Mouse (Mus musculus): ENCODE measurements around the gene Cant1. TPM values are rescaled to one million over a fixed set of nuclear protein-coding genes. Genes with fewer than 3 reads are reported as not detected.

Cant1 gene
- 10 to 100 TPM; 23.9 to 71.4 TPM for polyA plus RNA-seq (2012; fragmentation: generic; extraction: Trizol)

GRCm38 (mm10) chr11:118418834-118419504, at the start of gene Cant1:
Gene Cant1 (minus strand): TSS chr11:118419086.

GRCm38 (mm10) chr11:118427986-118428385, 9.1 kb upstream of the Cant1 start, which contains the start of gene C1qtnf1:
Gene C1qtnf1 (plus strand): TSS chr11:118428203.

DNA sequence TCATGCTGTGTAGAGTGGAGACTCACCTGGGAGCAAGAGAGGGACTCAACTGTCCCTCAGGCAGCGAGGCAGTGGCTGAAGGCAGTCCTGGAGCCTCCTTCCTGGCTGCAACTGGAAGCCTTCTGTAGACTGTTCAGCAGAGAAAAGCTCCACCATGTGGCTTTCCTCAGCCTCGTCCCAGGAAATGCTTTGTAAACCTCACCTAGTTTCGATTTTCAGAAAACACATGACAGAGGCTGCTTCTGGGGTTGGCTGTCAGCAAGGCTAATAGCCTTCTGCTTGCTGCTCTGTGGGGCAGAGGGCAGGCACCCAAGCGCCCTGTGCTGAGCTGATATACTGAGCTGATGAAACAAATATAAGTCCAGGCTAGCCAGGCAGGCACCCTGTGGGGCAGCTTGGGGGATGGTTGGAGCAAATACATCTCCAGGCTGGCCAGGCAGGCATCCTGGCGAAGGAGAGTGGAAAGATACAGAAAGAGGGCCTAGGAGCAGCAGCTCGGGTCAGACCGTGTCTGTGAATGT, 17.1 kb downstream of the Cant1 start, which contains the start of gene Lgals3bp:
TSS of gene Lgals3bp (minus strand) at position 333 of the 521 bp plus-strand sequence.

Other genes starting within 250 kb of the Cant1 start
- gene Cyth1, start 170.5 kb downstream of the Cant1 start, polyA plus RNA-seq (2012; fragmentation: generic; extraction: Trizol): 10 to 100 TPM in 1 of 2 experiments, 1 to 10 TPM in 1; 2.2 to 15.9 TPM
- 10 to 100 TPM; 13.4 to 14.4 TPM for gene Usp36, start 128.8 kb downstream of the Cant1 start, polyA plus RNA-seq (2012; fragmentation: generic; extraction: Trizol)
- gene Cep295nl, start 76.6 kb downstream of the Cant1 start, polyA plus RNA-seq (2012; fragmentation: generic; extraction: Trizol): 1 to 10 TPM in 1 of 2 experiments, under 1 TPM in 1; 0.80 to 1.6 TPM
- gene Timp2, start 63.3 kb downstream of the Cant1 start, polyA plus RNA-seq (2012; fragmentation: generic; extraction: Trizol): 1,000 to 10,000 TPM in 1 of 2 experiments, 100 to 1,000 TPM in 1; 756 to 1,293 TPM
- 100 to 1,000 TPM in 1 of 2 experiments, 10 to 100 TPM in 1; 26.9 to 167 TPM for gene Lgals3bp, start 17.0 kb downstream of the Cant1 start, polyA plus RNA-seq (2012; fragmentation: generic; extraction: Trizol)
- 10 to 100 TPM in 1 of 2 experiments, 1 to 10 TPM in 1; 3.4 to 23.9 TPM for gene C1qtnf1, start 9.1 kb upstream of the Cant1 start, polyA plus RNA-seq (2012; fragmentation: generic; extraction: Trizol)
- 1 to 10 TPM; 4.8 to 5.2 TPM for gene Engase, start 57.7 kb upstream of the Cant1 start, polyA plus RNA-seq (2012; fragmentation: generic; extraction: Trizol)